Mouse (Mus musculus) liver, adult 2 months (tissue): ENCODE measurements at regions not wholly inside any gene's neighbourhood (a gene's known extent, or its start where the extent isn't known, plus 50 kb on each side); places are given as distances from the start of the nearest gene placed in this dataset.

Experiments
- CTCF ChIP-seq: fragments of 200-500 bp; IDR thresholded peaks from 2 replicates; pipeline ENCODE4 v1.5.1; 2011; ENCODE audit warnings: low read depth, low read length, control low read depth
- POLR2A ChIP-seq: fragments of 200-500 bp; IDR thresholded peaks from 2 replicates; pipeline ENCODE4 v1.6.1; 2011; ENCODE audit warnings: low read length, control low read depth; ENCODE audit not compliant: insufficient read depth; ENCODE audit errors: extremely low read depth

DNA sequence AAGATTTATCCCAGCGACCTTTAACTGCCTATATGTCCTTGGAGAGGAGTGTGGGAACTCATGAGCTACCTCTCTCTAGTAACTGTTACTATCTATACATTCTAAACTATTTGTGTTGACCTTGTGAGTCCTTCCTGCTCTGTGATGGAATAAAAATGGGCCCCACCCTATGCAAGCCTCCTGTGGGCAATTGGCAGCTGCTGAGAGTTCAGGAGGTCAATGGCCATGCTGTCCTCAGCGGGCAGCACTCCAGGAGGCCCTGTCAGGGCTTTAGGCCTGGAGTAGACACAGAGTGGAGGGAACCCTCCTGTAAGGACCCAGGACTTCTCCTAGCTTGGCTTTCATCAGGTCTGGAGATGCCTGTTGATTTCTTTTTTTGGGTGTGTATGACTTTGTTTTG, 373.1 kb downstream of the Slc4a3 start:
- TF ChIP-seq POLR2A (no peak), CTCF (no peak)
